Mouse (Mus musculus) hindbrain, embryonic 16.5 days (tissue): Measurements from ENCODE around the gene Gm15097. TPM values are rescaled to one million over a fixed set of nuclear protein-coding genes. Genes with fewer than 3 reads are reported as not detected.
"Not testable (repeated sequence)": the region's sequence is repeated elsewhere in the genome, so short reads cannot be mapped to it uniquely, and the experiment has no call there.

Experiments
- ATAC-seq: fragments of 200-750 bp; cut with Nextera tagmentation; 2 replicates; pipeline ENCODE4 v1.8.0; 2017; ENCODE audit warnings: moderate TSS enrichment, moderate library complexity
- H3K27ac ChIP-seq: fragments of 300-500 bp; sonication (generic); 2 replicates; pipeline ENCODE4 v1.5.1; 2014; ENCODE audit warnings: low read depth, mild to moderate bottlenecking, control low read depth, low read length, moderate library complexity
- H3K27me3 ChIP-seq: fragments of 300-500 bp; sonication (generic); replicated peaks from 2 replicates; pipeline ENCODE4 v1.6.1; 2014; ENCODE audit warnings: low read length; ENCODE audit not compliant: control insufficient read depth, insufficient read depth
- H3K36me3 ChIP-seq: fragments of 300-500 bp; sonication (generic); 2 replicates; pipeline ENCODE4 v1.6.1; 2014; ENCODE audit warnings: mild to moderate bottlenecking, low read length, moderate library complexity, mixed read lengths; ENCODE audit not compliant: control insufficient read depth, insufficient read depth
- H3K4me1 ChIP-seq: fragments of 300-500 bp; sonication (generic); 2 replicates; pipeline ENCODE4 v1.6.1; 2014; ENCODE audit warnings: low read depth, low read length; ENCODE audit not compliant: control insufficient read depth, insufficient read depth
- H3K4me2 ChIP-seq: fragments of 300-500 bp; sonication (generic); 2 replicates; pipeline ENCODE4 v1.6.1; 2014; ENCODE audit warnings: mild to moderate bottlenecking, low read length, control low read depth, moderate library complexity
- H3K4me3 ChIP-seq: fragments of 300-500 bp; sonication (generic); 2 replicates; pipeline ENCODE4 v1.5.1; 2014; ENCODE audit warnings: mild to moderate bottlenecking, low read length, control low read depth, moderate library complexity
- H3K9ac ChIP-seq: fragments of 300-500 bp; sonication (generic); 2 replicates; pipeline ENCODE4 v1.6.1; 2014; ENCODE audit warnings: low read depth, mild to moderate bottlenecking, control low read depth, low read length, moderate library complexity
- H3K9me3 ChIP-seq: fragments of 300-500 bp; sonication (generic); 2 replicates; pipeline ENCODE4 v1.6.1; 2014; ENCODE audit warnings: mild to moderate bottlenecking, low read length, moderate library complexity; ENCODE audit not compliant: control insufficient read depth
- WGBS: fragments of 180-500 bp; shearing (Covaris S2); extraction: QIAGEN DNeasy Blood & Tissue Kit; methylation state at CpG from one replicate; pipeline ENCODE4 v1.1.7; 2014; 5-methylcytosine and 5-hydroxymethylcytosine counted together
- polyA plus RNA-seq: library from polyadenylated mRNA; unstranded; fragments of >200 nt; fragmentation: Nextera tagmentation; extraction: Ambion mirVana; gene quantifications from 2 replicates; pipeline ENCODE4 v1.2.1, GENCODE M21; 2015

The Gm15097 gene
- polyA plus RNA-seq, result not detected in 2 replicates

DNA sequence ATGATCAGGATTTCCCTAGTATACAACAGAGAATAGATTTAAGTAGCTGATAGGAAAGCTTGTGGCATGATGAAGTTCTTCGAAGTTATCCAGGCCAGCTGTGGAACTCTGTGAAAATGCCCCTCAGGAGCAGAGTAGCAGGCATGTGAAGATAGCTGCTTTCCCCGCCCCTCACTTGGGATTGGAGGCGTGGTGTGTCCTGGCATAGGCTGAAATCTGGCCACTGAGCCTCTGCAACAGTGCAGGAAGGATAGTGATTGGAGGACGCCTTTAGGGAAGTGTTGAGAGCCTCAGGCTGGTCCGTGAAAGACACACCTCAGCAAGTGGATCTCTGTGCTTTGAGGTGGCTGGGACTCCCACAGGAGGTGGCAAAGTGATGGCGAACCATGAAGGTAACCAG, at the start of gene Gm15097:
Gene Gm15097 (plus strand): TSS at position 301 of the 400 bp plus-strand sequence.
- WGBS, result no CpG with 5 or more reads among the region's 6 CpGs
- not testable (repeated sequence) for ATAC-seq

DNA sequence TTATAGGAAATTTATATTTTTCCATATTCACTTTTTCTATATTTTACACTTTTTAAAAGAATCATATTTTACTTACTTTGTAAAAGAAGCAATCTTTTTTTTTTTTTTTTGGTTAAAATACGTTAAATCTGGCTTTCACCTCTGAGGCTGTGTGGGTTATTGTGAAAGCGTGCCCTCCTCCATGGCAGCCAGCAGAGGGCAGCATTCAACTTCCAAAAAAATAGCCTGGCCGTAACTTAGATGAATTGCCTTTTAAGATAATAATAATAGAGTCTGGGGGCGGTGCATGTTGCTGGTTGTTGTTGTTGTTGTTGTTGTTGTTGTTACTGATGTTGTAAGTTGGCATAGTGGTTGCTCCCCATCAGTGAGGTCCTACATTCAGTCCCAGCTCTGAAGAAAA, 21.4 kb upstream of the Gm15097 start:
- H3K27me3 ChIP-seq, H3K27ac ChIP-seq, H3K4me3 ChIP-seq, ATAC-seq, H3K36me3 ChIP-seq, H3K9ac ChIP-seq, H3K4me1 ChIP-seq, H3K9me3 ChIP-seq, H3K4me2 ChIP-seq: not testable (repeated sequence)
- WGBS, result 37% methylated on average over 4 of the region's 4 CpGs

More for the DNA sequence above, at the start of gene Gm15097:
- H3K27me3 ChIP-seq, H3K36me3 ChIP-seq, H3K4me3 ChIP-seq, H3K4me2 ChIP-seq, H3K4me1 ChIP-seq, H3K27ac ChIP-seq, H3K9ac ChIP-seq, H3K9me3 ChIP-seq: not testable (repeated sequence)

DNA sequence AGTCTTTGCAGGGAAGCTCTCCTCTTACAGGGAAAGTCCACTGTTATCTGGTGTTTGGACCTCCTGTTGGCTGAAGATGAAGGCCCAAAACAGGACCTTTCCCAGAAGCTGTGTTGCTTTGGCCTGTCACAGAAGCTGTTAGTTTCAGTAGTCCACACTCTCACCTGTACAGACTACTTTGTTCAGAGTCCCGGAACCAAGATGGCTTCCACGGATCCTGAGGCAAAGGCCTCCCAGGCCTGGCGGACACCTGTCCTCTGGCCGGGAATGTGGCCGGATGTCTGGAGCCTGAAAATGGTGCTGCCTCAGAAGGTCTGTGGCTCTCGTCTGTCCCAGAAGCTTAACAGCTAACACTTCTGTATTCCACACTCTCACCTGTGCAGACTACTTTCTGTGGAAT, 26.9 kb downstream of the Gm15097 start:
- not testable (repeated sequence) for H3K4me1 ChIP-seq, H3K9ac ChIP-seq, H3K9me3 ChIP-seq, H3K4me3 ChIP-seq, H3K36me3 ChIP-seq, H3K4me2 ChIP-seq, ATAC-seq, H3K27me3 ChIP-seq, H3K27ac ChIP-seq
- WGBS, result 98% methylated on average over 3 of the region's 6 CpGs

Other genes starting within 250 kb of the Gm15097 start
- gene Gm10439, start 189.9 kb upstream of the Gm15097 start, polyA plus RNA-seq, result not detected in 2 replicates
- gene Gm15091, start 157.2 kb downstream of the Gm15097 start, polyA plus RNA-seq, result not detected in 2 replicates